Mouse (Mus musculus) heart, postnatal 36 days (tissue): ENCODE results near the gene Dnajc5. TPM values are rescaled to one million over a fixed set of nuclear protein-coding genes. Genes with fewer than 3 reads are reported as not detected.
A peak's percentile ranks its signal among the peaks of the same experiment; 100 is the strongest.

ENCODE experiments used
- DNase-seq, 2 experiments: peaks; one replicate each; pipeline ENCODE4 v3.0.0; 2021 to 2022
- intact Hi-C: fragments of 180-260 bp; cut with DNase I; formaldehyde crosslinking; loops from one replicate; pipeline ENCODE4 v1.15.1; 2025
- total RNA-seq, 2 experiments: library from RNA; stranded (reverse); gene quantifications; 2 replicates each; pipeline ENCODE4 v1.2.3; 2021

The Dnajc5 gene
- 10 to 100 TPM; 58.4 to 68.6 TPM for total RNA-seq

- intact Hi-C loops = loop anchor here (1.0 kb wide), 1 partner anchor 61 kb away; no protein-coding TSS in a partner anchor
- DNase-seq = peak; percentile 96 to 97
Measured at GRCm38 (mm10) chr2:181520118-181520935, at the start of gene Dnajc5. Dnajc5 (plus strand) TSS chr2:181520485.

GRCm38 (mm10) chr2:181471246-181471645 lies 49.0 kb upstream of the Dnajc5 start:
- intact Hi-C loops = no loop called here
- peak; percentile 64 to 72 for DNase-seq

- intact Hi-C loops = no loop called here
- DNase-seq = peak; percentile 17 to 42
Measured at GRCm38 (mm10) chr2:181472256-181472827, 47.9 kb upstream of the Dnajc5 start.

DNA sequence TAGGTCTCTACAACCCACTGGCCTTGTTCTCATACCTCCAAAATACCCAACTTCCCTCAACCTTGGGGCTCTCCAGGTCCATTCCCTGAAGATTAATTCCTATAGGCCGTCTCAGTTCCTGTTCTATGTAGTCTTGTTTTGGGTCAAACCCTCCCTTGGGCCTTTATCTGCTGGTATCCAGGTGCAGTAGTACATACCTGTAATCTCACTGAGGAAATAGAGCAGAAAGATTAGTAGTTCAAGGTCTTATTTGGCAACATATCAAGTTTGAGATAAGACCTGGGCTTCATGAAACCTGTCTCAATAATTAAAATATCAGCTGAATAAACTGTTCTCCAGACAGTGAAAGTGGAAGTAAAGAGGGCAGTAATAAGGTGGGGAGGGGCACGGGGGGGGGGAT lies 37.2 kb upstream of the Dnajc5 start:
- DNase-seq = no peak
- intact Hi-C loops = no loop called here

DNA sequence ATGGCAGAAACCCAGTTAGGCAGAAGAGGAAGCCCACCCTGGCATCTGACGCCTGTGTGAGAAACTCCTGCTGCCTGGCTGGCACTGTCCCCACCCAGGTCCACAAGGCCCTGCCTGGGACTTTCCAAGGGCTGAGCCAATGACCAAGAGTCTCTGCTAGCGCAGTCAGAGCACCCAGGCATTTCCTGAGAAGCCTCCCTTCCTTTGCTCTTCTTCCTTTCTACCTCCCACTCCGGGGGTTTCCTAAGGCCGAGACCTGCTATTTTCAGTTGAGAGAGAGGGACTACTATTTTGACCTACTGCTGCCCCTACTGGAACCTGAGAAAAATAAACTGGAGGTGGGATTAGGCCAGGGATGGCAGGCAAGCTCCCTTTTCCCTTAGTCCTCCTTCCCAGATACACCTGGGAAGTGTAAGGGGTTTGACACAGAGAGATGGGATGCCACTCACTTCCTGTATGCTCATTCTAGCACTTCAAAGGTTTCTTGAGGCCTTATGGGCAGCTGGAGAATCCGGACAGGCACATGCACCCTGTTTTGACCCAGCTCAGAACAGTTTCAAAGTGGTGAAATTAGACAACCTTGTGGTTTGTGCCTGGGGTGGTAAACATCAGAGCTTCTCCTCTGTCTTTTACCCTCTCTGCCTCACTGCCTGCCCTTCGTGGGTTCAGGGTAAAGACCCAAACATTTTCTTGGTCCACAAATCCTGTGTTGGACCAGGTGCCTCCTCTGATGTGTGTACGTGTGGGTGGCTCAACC lies 36.5 kb upstream of the Dnajc5 start:
- intact Hi-C loops = no loop called here
- peak; percentile 61 to 77 for DNase-seq

DNA sequence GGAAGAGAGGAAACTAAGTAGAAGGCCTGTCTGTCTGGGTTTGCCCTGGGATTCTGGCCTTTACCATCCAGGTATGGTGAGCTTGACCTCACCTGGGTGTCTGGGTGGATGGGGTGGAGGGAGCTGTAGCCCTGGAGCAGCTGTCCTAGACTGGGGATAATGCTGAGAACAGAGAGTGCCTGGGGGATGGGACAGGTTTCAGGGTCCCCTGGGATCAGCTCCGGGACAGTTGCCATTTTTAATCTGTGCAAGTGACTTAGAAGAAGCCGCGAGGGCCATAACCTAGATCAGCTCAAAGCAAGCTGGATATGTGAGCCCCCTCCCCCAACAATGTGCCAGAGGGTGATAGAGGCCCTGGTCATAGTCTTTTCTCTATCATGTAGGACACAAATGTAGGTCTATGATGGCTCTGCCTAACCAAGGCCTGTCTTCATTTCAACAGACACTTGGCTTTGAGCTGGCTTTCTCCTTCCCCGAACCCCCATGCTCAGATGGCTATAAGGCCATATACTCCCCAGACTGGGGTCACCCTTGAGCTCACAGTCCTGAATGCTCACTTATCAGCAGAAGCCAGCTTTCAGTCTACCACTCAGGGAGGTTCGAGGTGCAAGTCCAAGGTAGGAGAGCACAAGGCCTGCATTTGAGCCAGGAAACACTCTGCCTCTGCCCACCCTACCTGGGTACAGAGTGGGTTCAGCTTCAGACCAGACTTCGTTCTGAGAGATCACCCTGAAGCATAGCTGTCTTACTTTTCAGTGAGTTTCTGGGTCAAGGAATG lies 35.6 kb upstream of the Dnajc5 start:
- DNase-seq = peak; percentile 48 to 56
- intact Hi-C loops = no loop called here

DNA sequence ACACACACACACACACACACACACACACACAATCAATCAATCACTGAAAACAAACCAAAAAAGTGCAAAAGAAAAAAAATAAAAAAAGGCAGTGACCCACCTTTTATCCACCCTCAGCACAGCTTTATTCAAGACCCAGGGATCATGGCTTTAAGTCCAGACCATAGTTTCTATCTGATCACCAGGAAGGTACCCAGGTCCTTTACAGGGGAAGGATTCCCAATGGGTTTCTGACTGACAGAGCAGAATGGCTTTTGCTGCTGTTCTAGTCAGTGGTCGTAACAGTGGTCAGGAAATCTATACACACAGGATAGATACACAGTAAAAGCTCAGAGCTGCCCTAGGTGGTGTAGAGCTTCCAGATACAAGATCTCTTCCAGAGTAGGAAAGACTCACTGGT lies 34.5 kb upstream of the Dnajc5 start:
- intact Hi-C loops = loop anchor here (2.0 kb wide), 1 partner anchor 27 kb away; the partner anchor contains the start of gene Zbtb46
- no peak for DNase-seq

DNA sequence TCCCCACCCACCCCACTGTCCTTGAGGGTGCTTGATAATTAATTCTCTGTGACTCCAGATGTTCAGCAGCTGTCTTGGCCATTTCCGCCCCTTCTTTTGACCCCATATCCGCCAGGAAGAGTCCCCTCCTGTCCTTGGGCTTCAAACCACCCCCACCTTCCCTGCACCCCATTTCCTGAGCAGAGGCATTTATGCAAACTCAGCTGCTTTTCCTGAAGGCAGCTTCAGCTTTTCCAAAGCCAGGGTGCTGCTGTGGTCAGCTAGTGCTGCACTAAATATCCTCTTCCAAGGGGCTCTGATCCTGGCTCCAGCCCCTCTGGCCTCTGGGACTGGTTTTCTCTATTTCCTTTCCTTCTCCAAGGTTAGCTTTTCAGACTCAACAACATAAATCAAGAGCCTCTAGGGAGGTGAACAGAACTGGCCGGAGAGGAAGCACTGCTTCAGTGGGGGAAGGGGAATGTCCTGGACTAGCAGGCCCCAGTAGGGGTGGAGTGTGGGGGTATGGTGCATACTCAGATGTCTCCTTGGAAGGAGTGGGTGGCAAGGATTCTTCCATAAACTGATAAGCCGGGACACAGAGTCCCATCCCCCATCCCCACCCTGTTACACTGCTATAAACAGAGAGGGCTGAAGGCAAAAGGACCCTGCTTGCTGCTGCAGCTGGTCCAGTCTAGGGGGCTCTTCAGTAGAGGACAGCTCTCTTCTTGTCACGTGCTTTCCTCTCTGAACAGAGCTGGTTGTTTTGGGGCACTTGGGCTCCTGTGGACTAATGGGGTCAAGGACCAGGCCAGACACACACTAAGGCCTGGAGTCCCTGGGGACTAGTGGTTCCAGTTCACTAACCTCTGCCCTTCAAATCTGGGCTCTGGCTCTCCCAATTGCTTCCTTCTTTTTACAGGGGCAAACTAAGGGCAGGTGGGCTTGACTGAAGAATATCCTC lies 32.7 kb upstream of the Dnajc5 start:
- intact Hi-C loops = loop anchor here (2.0 kb wide), 1 partner anchor 29 kb away; the partner anchor contains the start of gene Zbtb46
- DNase-seq = peak; percentile 33 to 60

GRCm38 (mm10) chr2:181491432-181492205 lies 28.7 kb upstream of the Dnajc5 start:
- intact Hi-C loops = no loop called here
- peak in 1 of 2 experiments; percentile 20 for DNase-seq

DNA sequence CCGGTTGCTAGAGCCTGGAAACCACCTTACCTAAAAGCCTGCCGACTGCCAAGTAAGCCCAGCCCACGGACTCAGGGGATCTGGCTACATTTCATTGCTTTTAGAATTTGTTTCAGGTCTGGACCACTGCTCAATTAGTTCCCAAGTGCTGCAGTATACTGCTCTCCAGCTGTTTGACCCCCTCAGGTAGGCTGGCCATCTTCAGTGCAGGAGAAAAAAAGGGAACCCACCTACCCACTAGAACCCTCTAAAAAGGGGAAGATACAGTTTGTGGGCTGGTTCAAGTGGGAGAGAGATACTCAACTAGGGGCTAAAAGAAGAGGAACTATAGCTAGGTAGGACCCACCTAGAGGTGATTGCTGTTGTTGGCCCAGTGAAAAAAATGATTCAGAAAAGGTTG lies 28.1 kb upstream of the Dnajc5 start:
- intact Hi-C loops = no loop called here
- DNase-seq = no peak

- no peak for DNase-seq
- intact Hi-C loops = no loop called here
Measured at GRCm38 (mm10) chr2:181493156-181493927, 26.9 kb upstream of the Dnajc5 start, which contains the start of gene Abhd16b. Abhd16b (plus strand) TSS chr2:181493206.

GRCm38 (mm10) chr2:181494266-181494945 lies 25.9 kb upstream of the Dnajc5 start:
- no peak for DNase-seq
- intact Hi-C loops = no loop called here

DNA sequence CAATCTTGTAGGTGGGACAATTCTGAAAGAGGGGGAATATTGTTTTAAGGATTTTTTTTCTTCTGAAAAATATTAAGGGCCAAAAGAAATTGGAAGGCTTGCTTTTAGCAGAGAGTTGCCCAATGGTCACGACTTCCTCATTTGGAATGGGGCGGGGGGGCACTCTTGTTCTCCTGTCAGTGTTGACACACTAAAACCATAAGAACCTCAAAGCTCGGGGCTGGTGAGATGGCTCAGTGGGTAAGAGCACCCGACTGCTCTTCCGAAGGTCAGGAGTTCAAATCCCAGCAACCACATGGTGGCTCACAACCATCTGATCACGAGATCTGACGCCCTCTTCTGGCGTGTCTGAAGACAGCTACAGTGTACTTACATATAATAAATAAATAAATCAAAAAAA lies 24.4 kb upstream of the Dnajc5 start:
- peak; percentile 15 to 17 for DNase-seq
- intact Hi-C loops = loop anchor here (1.0 to 2.0 kb wide), 3 partner anchors 37 to 104 kb away; partner anchors contain the start of gene Zbtb46

DNA sequence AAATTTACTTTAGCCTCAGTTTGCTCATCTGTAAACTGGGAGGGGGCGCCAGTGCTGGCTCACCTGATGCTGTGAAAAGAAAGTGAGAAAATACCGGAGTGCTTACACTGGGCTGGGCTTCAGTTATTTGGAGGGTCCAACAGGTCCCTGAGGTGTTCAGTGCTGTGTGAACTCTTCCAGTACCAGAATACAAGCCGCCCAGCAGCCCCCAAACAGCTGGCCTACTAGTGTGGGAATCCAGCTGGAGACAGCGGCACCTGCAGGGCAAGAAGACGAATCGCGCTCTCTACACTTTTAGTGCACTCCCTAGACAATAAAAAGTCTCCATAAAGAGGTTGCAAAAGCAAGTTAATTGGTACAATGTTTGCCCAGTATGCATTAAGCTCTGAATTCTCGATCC lies 24.0 kb upstream of the Dnajc5 start:
- intact Hi-C loops = loop anchor here (1.0 to 2.0 kb wide), 3 partner anchors 37 to 104 kb away; partner anchors contain the start of gene Zbtb46
- DNase-seq = peak; percentile 63 to 69

DNA sequence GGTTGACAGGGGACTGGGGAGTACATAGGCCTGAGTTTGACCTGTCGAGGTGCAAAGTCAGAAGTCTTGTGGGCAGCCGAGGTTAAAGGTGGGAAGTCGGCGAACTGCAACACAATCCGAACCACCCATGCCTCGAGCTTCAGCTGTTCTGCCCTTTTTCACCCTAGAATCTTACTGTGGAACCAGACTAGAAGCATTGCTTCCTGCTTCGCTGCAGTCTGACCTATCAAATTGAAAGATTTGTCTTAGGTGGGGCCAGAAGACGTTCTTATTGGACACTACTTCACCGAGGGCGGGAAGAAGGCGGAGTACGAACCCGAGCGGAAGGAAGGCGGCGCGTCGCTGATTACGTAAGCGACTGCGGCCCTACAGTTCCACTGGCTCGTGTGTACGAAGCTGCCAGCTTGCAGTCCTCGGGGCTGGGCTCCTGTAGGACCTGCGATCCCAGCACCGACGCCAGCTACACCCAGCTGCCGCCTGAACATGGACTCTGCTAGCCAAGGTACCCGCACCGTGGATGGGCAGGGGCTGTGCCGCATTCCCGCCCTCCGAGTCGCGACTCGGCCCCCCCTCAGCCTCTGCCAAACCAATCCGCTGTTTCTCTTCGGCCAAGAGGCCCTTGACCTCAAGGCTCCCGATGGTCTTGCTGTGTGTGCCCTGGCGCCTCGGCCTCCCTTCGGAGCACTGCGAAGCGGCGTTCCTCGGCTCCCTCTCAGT lies 23.3 kb upstream of the Dnajc5 start, which contains the start of gene Tpd52l2:
Tpd52l2 (plus strand) TSS at position 312 of the 717 bp plus-strand sequence.
- intact Hi-C loops = loop anchor here (1.0 to 2.0 kb wide), 3 partner anchors 38 to 105 kb away; partner anchors contain the start of gene Zbtb46
- DNase-seq = peak; percentile 87 to 89

DNA sequence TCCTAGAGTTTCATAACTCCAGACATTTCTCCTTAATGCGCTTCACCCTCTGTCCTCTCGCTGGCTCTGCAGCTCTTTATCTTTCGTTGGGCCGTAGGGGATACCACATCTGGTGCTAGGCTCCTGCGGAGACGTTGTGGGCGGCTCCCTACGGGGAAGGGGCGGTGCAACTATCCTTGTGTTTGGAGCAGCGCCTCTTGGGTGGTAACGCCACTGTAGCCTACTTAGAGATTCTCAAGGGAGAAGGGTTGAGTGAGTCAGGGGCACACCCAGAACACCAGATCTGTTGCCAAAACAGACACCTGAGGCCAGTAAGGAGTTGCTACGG lies 22.8 kb upstream of the Dnajc5 start:
- intact Hi-C loops = loop anchor here (2.0 kb wide), 1 partner anchor 39 kb away; the partner anchor contains the start of gene Zbtb46
- DNase-seq = peak; percentile 61 to 69
